Mouse (Mus musculus) liver, embryonic 16.5 days (tissue): ENCODE measurements at regions not wholly inside any gene's neighbourhood (a gene's known extent, or its start where the extent isn't known, plus 50 kb on each side); places are given as distances from the start of the nearest gene placed in this dataset.
A peak's percentile ranks its signal among the peaks of the same experiment; 100 is the strongest.

ENCODE experiments used
- ATAC-seq: fragments of 200-750 bp; cut with Nextera tagmentation; 2 replicates; pipeline ENCODE4 v1.8.0; 2017; ENCODE audit warnings: low read depth, mild to moderate bottlenecking, moderate number of reproducible peaks, moderate library complexity
- H3K27ac ChIP-seq: fragments of 300-500 bp; sonication (generic); 2 replicates; pipeline ENCODE4 v1.5.1; 2014; ENCODE audit warnings: mild to moderate bottlenecking, low read length
- H3K27me3 ChIP-seq: fragments of 300-500 bp; sonication (generic); 2 replicates; pipeline ENCODE4 v1.6.1; 2014; ENCODE audit warnings: low read depth, low read length, mixed read lengths; ENCODE audit not compliant: control insufficient read depth, insufficient read depth
- H3K36me3 ChIP-seq: fragments of 300-500 bp; sonication (generic); 2 replicates; pipeline ENCODE4 v1.6.1; 2014; ENCODE audit warnings: mild to moderate bottlenecking; ENCODE audit not compliant: control insufficient read depth, insufficient read depth
- H3K4me1 ChIP-seq: fragments of 300-500 bp; sonication (generic); 2 replicates; pipeline ENCODE4 v1.6.1; 2014; ENCODE audit warnings: low read depth, low read length, mixed read lengths; ENCODE audit not compliant: control insufficient read depth
- H3K4me2 ChIP-seq: fragments of 300-500 bp; sonication (generic); 2 replicates; pipeline ENCODE4 v1.6.1; 2014; ENCODE audit warnings: low read depth, low read length, mixed read lengths
- H3K4me3 ChIP-seq: fragments of 300-500 bp; sonication (generic); 2 replicates; pipeline ENCODE4 v1.5.1; 2014; ENCODE audit warnings: low read depth, mild to moderate bottlenecking, low read length
- H3K9ac ChIP-seq: fragments of 300-500 bp; sonication (generic); 2 replicates; pipeline ENCODE4 v1.6.1; 2014; ENCODE audit warnings: low read depth, low read length
- H3K9me3 ChIP-seq: fragments of 300-500 bp; sonication (generic); replicated peaks from 2 replicates; pipeline ENCODE4 v1.6.1; 2016; ENCODE audit warnings: low read length; ENCODE audit not compliant: control insufficient read depth
- WGBS: fragments of 180-500 bp; shearing (Covaris S2); extraction: QIAGEN DNeasy Blood & Tissue Kit; methylation state at CpG from one replicate; pipeline ENCODE4 v1.1.7; 2014; ENCODE audit not compliant: insufficient replicate concordance; 5-methylcytosine and 5-hydroxymethylcytosine counted together

GRCm38 (mm10) chr9:47276303-47277005 lies 253.5 kb upstream of the Cadm1 start:
- no peaks in the 10 kb centered on the region for H3K9me3 ChIP-seq
- H3K36me3 ChIP-seq, result no peaks in the 10 kb centered on the region
- H3K4me1 ChIP-seq, result no peaks in the 10 kb centered on the region
- H3K4me3 ChIP-seq, result no peak overlapping the region
- WGBS, result 47% methylated on average over 12 of the region's 12 CpGs
- no peaks in the 10 kb centered on the region for H3K27me3 ChIP-seq
- no peak overlapping the region for H3K27ac ChIP-seq
- no peak for ATAC-seq
- no peak overlapping the region for H3K4me2 ChIP-seq
- H3K9ac ChIP-seq, result no peak overlapping the region

GRCm38 (mm10) chr9:47279410-47279809 lies 250.6 kb upstream of the Cadm1 start:
- no peak for ATAC-seq
- H3K36me3 ChIP-seq, result no peaks in the 10 kb centered on the region
- no peaks in the 10 kb centered on the region for H3K27me3 ChIP-seq
- no peak overlapping the region for H3K9ac ChIP-seq
- no peaks in the 10 kb centered on the region for H3K9me3 ChIP-seq
- H3K4me3 ChIP-seq, result no peak overlapping the region
- no peak overlapping the region for H3K27ac ChIP-seq
- H3K4me1 ChIP-seq, result no peaks in the 10 kb centered on the region
- no peak overlapping the region for H3K4me2 ChIP-seq
- WGBS, result 60% methylated on average over 6 of the region's 6 CpGs

- H3K9me3 ChIP-seq, result no peaks in the 10 kb centered on the region
- H3K36me3 ChIP-seq, result no peaks in the 10 kb centered on the region
- H3K27ac ChIP-seq, result no peak overlapping the region
- 58% methylated on average over 7 of the region's 7 CpGs for WGBS
- no peak for ATAC-seq
- H3K4me3 ChIP-seq, result no peak overlapping the region
- no peak overlapping the region for H3K9ac ChIP-seq
- no peak overlapping the region for H3K4me2 ChIP-seq
- no peaks in the 10 kb centered on the region for H3K27me3 ChIP-seq
- no peaks in the 10 kb centered on the region for H3K4me1 ChIP-seq
Observed at GRCm38 (mm10) chr9:47280146-47280545, 249.8 kb upstream of the Cadm1 start.

- Histone ChIP-seq H3K27ac (no peak overlapping the region), H3K36me3 (no peaks in the 10 kb centered on the region), H3K27me3 (no peaks in the 10 kb centered on the region), H3K4me3 (no peak overlapping the region), H3K4me1 (no peaks in the 10 kb centered on the region), H3K9me3 (no peaks in the 10 kb centered on the region), H3K9ac (no peak overlapping the region), H3K4me2 (no peak overlapping the region)
- ATAC-seq, result no peak
- 67% methylated on average over 8 of the region's 8 CpGs for WGBS
Observed at GRCm38 (mm10) chr9:47280598-47280997, 249.4 kb upstream of the Cadm1 start.

GRCm38 (mm10) chr9:47283746-47284455 lies 246.1 kb upstream of the Cadm1 start:
- Histone ChIP-seq H3K9me3 (no peaks in the 10 kb centered on the region), H3K36me3 (no peaks in the 10 kb centered on the region), H3K4me3 (no peak overlapping the region), H3K27ac (no peak overlapping the region), H3K4me2 (no peak overlapping the region), H3K27me3 (no peaks in the 10 kb centered on the region), H3K4me1 (no peaks in the 10 kb centered on the region; the same call in 1 of the 2 replicates), H3K9ac (no peak overlapping the region)
- ATAC-seq, result no peak
- 60% methylated on average over 4 of the region's 4 CpGs for WGBS

GRCm38 (mm10) chr9:47286930-47287722 lies 242.8 kb upstream of the Cadm1 start:
- no peaks in the 10 kb centered on the region; the same call in 1 of the 2 replicates for H3K4me1 ChIP-seq
- no peak overlapping the region for H3K9ac ChIP-seq
- no peaks in the 10 kb centered on the region for H3K27me3 ChIP-seq
- no peaks in the 10 kb centered on the region for H3K9me3 ChIP-seq
- H3K4me3 ChIP-seq, result no peak overlapping the region
- H3K36me3 ChIP-seq, result no peaks in the 10 kb centered on the region
- WGBS, result 56% methylated on average over 9 of the region's 9 CpGs
- peak overlapping the region; percentile 60 for H3K27ac ChIP-seq
- no peak overlapping the region for H3K4me2 ChIP-seq
- peak; percentile 72 for ATAC-seq

- Histone ChIP-seq H3K4me2 (no peak overlapping the region), H3K9ac (no peak overlapping the region), H3K27me3 (no peaks in the 10 kb centered on the region), H3K4me1 (no peaks in the 10 kb centered on the region; the same call in 1 of the 2 replicates), H3K9me3 (no peaks in the 10 kb centered on the region), H3K36me3 (no peaks in the 10 kb centered on the region), H3K27ac (no peak overlapping the region), H3K4me3 (no peak overlapping the region)
- WGBS, result 52% methylated on average over 7 of the region's 7 CpGs
- no peak for ATAC-seq
Observed at GRCm38 (mm10) chr9:47288587-47289199, 241.3 kb upstream of the Cadm1 start.

- no peak for ATAC-seq
- Histone ChIP-seq H3K4me1 (no peaks in the 10 kb centered on the region), H3K27me3 (no peaks in the 10 kb centered on the region), H3K27ac (no peak overlapping the region), H3K4me3 (no peak overlapping the region), H3K9ac (no peak overlapping the region), H3K9me3 (no peaks in the 10 kb centered on the region), H3K36me3 (no peaks in the 10 kb centered on the region), H3K4me2 (no peak overlapping the region)
- 46% methylated on average over 1 of the region's 1 CpGs for WGBS
Observed at GRCm38 (mm10) chr9:47300633-47301032, 229.3 kb upstream of the Cadm1 start.
